Mouse (Mus musculus) kidney, embryonic 15.5 days (tissue): ENCODE measurements around the gene Atp6v1c2. TPM values are rescaled to one million over a fixed set of nuclear protein-coding genes. Genes with fewer than 3 reads are reported as not detected.

Experiments
- ATAC-seq: fragments of 200-750 bp; cut with Nextera tagmentation; replicated peaks from 2 replicates; pipeline ENCODE4 v1.8.0; 2017; ENCODE audit warnings: moderate TSS enrichment; ENCODE audit not compliant: low FRiP score
- H3K27ac ChIP-seq: fragments of 300-500 bp; sonication (generic); 2 replicates; pipeline ENCODE4 v1.5.1; 2015; ENCODE audit warnings: mild to moderate bottlenecking, inconsistent platforms
- H3K27me3 ChIP-seq: fragments of 300-500 bp; sonication (generic); 2 replicates; pipeline ENCODE4 v1.6.1; 2015; ENCODE audit warnings: inconsistent platforms
- H3K36me3 ChIP-seq: fragments of 300-500 bp; sonication (generic); 2 replicates; pipeline ENCODE4 v1.6.1; 2015; ENCODE audit warnings: inconsistent platforms
- H3K4me1 ChIP-seq: fragments of 300-500 bp; sonication (generic); 2 replicates; pipeline ENCODE4 v1.6.1; 2015; ENCODE audit warnings: inconsistent platforms
- H3K4me2 ChIP-seq: fragments of 300-500 bp; sonication (generic); 2 replicates; pipeline ENCODE4 v1.6.1; 2015; ENCODE audit warnings: moderate library complexity, mild to moderate bottlenecking, inconsistent platforms
- H3K4me3 ChIP-seq: fragments of 300-500 bp; sonication (generic); replicated peaks from 2 replicates; pipeline ENCODE4 v1.5.1; 2015; ENCODE audit warnings: mild to moderate bottlenecking, inconsistent platforms
- H3K9ac ChIP-seq: fragments of 300-500 bp; sonication (generic); 2 replicates; pipeline ENCODE4 v1.6.1; 2015; ENCODE audit warnings: mild to moderate bottlenecking, inconsistent platforms
- H3K9me3 ChIP-seq: fragments of 300-500 bp; sonication (generic); replicated peaks from 2 replicates; pipeline ENCODE4 v1.6.1; 2016; ENCODE audit warnings: inconsistent platforms
- WGBS: fragments of 180-500 bp; shearing (Covaris S2); methylation state at CpG from one replicate; pipeline ENCODE4 v1.1.7; 2015; ENCODE audit warnings: mixed read lengths; 5-methylcytosine and 5-hydroxymethylcytosine counted together
- polyA plus RNA-seq: library from polyadenylated mRNA; unstranded; fragments of >200 nt; fragmentation: Nextera tagmentation; extraction: Ambion mirVana; gene quantifications from 2 replicates; pipeline ENCODE4 v1.2.1, GENCODE M21; 2015

The Atp6v1c2 gene
- polyA plus RNA-seq, 1 experiment from 2014 or later = 2.7 TPM

DNA sequence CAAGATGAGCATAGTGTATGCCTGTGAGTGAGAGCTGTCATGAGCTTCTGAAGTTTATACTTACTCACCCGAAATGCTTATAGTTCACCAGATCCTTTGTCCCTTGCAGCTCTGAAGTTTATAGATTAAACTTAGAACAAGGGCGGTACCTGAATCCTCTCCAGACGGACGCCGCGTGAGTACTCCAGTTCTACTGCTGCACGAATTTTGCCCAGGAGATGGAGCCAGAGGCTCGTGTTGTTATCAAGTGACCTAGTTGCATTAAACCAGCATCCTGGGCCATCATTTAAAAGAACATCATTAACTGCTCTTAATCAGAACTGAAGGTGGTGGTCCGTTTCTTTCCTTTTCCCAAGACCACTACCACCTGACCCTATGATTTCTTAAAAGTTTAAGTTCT is 29.8 kb upstream of the Atp6v1c2 start:
- no peaks in the 10 kb centered on the region for H3K9me3 ChIP-seq
- peaks cover 91% of the 10 kb centered on the region for H3K36me3 ChIP-seq
- no peaks in the 10 kb centered on the region for H3K4me1 ChIP-seq
- H3K4me2 ChIP-seq = no peak overlapping the region
- H3K9ac ChIP-seq = no peak overlapping the region
- WGBS = 89% methylated on average over 9 of the region's 9 CpGs
- H3K27ac ChIP-seq = no peak overlapping the region
- no peak for ATAC-seq
- no peaks in the 10 kb centered on the region for H3K27me3 ChIP-seq
- no peak overlapping the region for H3K4me3 ChIP-seq

DNA sequence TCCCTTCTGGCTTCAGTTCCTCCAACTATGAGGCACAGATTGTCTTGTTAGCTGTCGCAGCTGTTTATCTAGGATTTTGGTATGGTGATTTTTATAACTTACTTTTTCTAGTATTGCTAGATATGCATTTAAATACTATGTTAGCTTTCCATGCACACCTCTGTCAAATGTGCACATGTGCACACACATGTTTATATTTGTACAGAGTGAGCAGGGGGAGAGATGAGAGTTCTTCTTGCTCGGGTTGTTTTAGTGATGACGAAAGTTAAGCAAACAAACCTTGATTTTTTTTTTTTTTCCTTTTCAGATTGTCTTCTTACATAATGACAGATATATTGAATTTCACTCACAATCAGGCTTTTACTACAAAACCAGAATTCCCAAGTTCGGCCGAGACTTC is 28.6 kb upstream of the Atp6v1c2 start:
- no peaks in the 10 kb centered on the region for H3K27me3 ChIP-seq
- H3K36me3 ChIP-seq = peaks cover 91% of the 10 kb centered on the region
- no peak overlapping the region for H3K4me2 ChIP-seq
- H3K4me1 ChIP-seq = no peaks in the 10 kb centered on the region
- WGBS = 92% methylated on average over 5 of the region's 5 CpGs
- H3K9ac ChIP-seq = no peak overlapping the region
- H3K9me3 ChIP-seq = no peaks in the 10 kb centered on the region
- no peak overlapping the region for H3K27ac ChIP-seq
- no peak overlapping the region for H3K4me3 ChIP-seq
- no peak for ATAC-seq

DNA sequence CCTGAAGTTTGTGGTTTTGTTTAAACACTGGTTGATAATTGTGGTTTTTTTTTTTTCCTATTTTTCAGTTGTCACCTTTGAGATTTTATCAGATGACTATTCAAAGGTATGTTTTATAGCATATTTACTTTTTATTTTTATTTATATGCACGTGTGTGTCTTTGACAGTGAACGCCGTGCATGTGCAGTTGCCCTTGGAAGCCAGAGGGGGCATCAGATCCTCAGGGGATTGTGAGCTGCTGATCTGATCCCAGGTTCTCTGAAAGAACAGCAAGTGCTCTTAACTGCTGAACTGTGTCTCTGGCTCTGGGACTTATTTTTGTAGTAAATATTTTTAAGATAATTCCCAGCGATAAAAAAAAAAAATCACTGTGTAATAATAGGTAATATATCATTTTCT is 27.7 kb upstream of the Atp6v1c2 start:
- Histone ChIP-seq H3K36me3 (peaks cover 90% of the 10 kb centered on the region), H3K9me3 (no peaks in the 10 kb centered on the region), H3K4me3 (no peak overlapping the region), H3K9ac (no peak overlapping the region), H3K27me3 (no peaks in the 10 kb centered on the region), H3K4me2 (no peak overlapping the region), H3K27ac (no peak overlapping the region), H3K4me1 (no peaks in the 10 kb centered on the region)
- 91% methylated on average over 4 of the region's 4 CpGs for WGBS
- no peak for ATAC-seq

DNA sequence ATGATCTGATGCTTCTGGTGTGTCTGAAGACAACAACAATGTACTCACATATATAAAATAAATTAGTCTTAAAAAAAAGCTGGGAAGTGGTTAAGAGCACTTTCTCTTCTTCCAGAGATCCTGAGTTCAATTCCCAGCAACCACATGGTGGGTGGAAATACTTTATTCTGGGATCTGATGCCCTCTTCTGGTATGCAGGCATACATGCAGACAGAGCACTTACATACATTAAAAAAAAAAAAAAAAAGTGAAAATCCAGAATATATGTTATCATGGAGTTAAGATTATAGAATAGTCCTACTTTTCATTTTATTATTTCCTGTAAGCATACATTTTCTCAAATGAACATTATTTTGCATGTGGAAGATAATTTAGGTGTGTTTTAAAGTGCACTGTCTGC is 20.9 kb upstream of the Atp6v1c2 start:
- Histone ChIP-seq H3K27ac (no peak overlapping the region), H3K4me2 (no peak overlapping the region), H3K36me3 (peaks cover 47% of the 10 kb centered on the region), H3K9me3 (no peaks in the 10 kb centered on the region), H3K9ac (no peak overlapping the region), H3K4me3 (no peak overlapping the region), H3K27me3 (no peaks in the 10 kb centered on the region), H3K4me1 (peaks cover 14% of the 10 kb centered on the region)
- no peak for ATAC-seq

DNA sequence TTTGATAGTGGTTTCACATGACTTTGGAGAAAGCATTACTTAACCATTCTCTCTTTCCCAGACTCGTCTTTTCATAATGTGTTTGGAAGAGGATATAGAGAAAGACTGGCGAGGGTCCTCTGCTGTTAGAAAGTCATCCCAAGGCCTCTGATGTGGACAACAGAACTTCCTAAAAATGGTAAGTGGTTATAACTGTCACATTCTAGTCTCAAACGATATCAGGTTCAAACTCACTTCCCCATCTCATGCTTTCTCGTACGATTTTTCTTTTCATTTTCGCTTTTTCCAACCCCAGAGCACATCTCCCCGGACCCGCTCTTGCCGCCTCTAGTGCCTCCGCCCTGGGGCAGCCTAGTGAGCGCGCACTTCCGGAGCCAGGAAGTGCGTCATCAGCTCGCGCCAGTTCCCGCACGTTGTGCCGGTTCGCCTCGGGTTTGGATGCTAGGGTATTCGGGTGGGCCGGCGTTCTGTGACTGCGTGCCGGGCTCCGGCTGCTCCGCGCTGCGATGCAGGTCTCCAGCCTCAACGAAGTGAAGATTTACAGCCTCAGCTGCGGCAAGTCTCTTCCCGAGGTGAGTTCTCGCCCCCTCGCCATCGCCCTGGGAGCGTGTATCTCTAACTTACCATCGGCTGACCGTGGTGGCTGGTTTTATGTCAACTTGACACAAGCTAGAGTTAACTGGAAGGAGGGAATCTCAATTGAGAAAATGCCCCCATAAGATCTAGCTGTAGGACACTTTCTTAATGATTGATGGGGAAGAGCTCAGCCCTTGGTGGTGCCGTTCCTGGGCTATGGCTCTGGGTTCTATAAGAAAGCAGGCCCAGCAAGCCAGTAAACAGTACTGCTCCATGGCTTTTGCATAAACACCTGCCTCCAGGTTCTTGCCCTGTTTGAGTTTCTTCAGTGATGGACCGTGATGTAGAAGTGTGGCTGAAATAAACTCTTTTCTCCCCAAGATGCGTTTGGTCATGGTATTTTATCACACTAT is 19.2 kb upstream of the Atp6v1c2 start, which contains the start of gene Nol10:
Gene Nol10, plus strand, starts transcription at position 411 of the 989 bp plus-strand sequence.
- no peaks in the 10 kb centered on the region for H3K9me3 ChIP-seq
- no peaks in the 10 kb centered on the region for H3K27me3 ChIP-seq
- ATAC-seq = peak; percentile 96
- H3K4me3 ChIP-seq = peak within 1 kb of the TSS; percentile 89
- peak within 1 kb of the TSS; percentile 76 for H3K4me2 ChIP-seq
- under 1% methylated on average over 42 of the region's 42 CpGs for WGBS
- H3K4me1 ChIP-seq = peaks cover 14% of the 10 kb centered on the region
- peaks cover 29% of the 10 kb centered on the region for H3K36me3 ChIP-seq
- H3K9ac ChIP-seq = peak within 1 kb of the TSS; percentile 69
- H3K27ac ChIP-seq = peak within 1 kb of the TSS; percentile 50

DNA sequence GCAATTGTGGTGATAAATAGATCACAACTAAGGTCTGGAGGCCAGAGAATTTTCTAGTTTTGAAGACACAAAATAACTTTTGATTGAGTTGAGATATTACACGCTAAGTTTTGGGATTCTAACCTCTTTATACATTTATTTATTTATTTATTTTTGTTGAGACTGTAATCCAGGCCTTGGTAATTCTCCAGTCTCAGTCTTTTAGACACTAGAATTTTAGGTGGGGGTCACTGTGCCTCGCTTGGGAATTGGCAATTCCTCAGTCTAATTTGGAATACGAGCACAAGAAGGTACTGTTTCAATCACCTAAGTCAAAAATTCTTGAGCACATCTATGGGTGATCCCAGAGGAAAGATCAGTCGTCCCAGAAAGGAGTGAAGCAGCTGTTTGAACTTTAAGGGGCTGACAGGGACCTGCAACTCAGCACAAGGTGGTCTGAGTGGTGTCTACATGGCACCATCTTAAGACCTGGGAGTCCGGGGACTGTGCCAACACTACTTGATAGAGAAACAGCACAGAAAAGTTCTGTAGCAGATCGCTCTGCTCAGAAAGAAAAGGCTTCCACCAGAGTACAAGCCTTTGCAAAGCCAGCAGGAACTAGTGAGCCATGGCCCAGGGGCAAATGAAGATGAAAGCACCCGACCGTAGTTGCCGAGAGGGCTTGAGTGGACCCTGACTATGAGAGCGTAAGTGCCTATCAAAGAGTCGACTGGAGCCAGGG is 18.3 kb upstream of the Atp6v1c2 start:
- 35% methylated on average over 11 of the region's 11 CpGs for WGBS

DNA sequence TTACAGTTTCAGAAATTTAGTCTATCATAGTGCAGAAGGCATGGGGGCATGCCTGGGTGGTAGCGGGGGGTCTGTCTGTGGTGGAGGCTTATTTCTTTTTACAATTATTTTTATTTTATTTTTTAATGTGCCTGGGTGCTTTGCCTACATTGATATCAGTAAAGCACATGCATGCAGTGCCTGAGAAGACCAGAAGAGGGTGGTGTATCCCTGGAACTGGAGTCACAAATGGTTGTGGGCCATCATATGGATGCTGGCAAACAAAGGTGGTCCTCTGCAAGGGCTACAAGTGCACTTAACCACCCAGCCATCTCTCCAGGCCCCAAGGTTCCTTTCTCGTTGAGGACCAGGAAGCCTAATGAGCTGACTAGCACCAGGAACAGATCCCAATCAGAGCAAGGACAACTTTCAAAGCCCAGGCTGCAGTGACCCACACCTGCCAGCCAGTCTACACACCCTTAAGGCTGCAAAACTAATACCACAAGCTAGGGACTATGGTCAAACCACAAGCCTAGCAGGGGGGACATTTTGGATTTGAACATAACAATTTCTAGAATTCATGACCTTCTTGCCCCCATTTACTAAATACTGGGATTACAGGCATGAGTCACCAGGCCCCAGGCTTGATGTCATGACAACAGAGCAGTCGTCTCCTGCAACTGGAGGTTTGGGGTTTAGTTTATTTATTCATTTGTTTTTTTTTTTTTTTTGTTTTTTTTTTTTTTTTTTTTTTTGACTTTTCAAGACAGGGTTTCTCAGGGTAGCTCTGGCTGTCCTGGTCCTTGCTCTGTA is 10.2 kb upstream of the Atp6v1c2 start:
- H3K27ac ChIP-seq = no peak overlapping the region
- H3K27me3 ChIP-seq = 0 out of 2 replicates have a peak, but pooled peaks cover 3% of the 10 kb centered on the region
- no peak overlapping the region for H3K4me2 ChIP-seq
- H3K4me1 ChIP-seq = no peaks in the 10 kb centered on the region
- no peaks in the 10 kb centered on the region for H3K36me3 ChIP-seq
- no peak overlapping the region for H3K4me3 ChIP-seq
- 76% methylated on average over 3 of the region's 3 CpGs for WGBS
- ATAC-seq = no peak
- no peak overlapping the region for H3K9ac ChIP-seq
- no peaks in the 10 kb centered on the region for H3K9me3 ChIP-seq

More for the DNA sequence above, 18.3 kb upstream of the Atp6v1c2 start:
- Histone ChIP-seq H3K9ac (peak overlapping the region; percentile 69), H3K4me3 (peak overlapping the region; percentile 89), H3K4me1 (peaks cover 14% of the 10 kb centered on the region), H3K27me3 (no peaks in the 10 kb centered on the region), H3K4me2 (peak overlapping the region; percentile 76), H3K9me3 (no peaks in the 10 kb centered on the region), H3K36me3 (peaks cover 22% of the 10 kb centered on the region), H3K27ac (no peak overlapping the region)
- peak; percentile 73 for ATAC-seq

DNA sequence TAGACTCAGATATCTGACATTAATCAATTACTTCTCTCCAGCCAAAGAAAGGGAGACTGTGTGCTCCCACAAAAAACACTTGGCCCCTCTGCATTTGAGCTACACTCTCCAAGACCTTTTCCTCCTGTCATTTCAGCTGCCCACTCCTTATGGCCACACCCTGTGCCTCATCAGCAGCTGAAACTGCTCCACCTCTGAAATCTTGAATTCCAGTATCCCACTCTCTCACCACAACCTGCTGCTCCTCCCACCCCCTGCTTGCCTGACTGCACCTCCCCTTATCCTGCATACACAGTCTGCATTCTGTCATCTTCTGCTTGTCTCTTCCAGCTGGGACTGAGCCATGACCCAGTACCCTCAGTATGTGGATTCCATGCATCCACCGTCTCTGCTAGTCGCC is 9.2 kb upstream of the Atp6v1c2 start:
- no peak for ATAC-seq
- Histone ChIP-seq H3K36me3 (no peaks in the 10 kb centered on the region), H3K4me1 (no peaks in the 10 kb centered on the region), H3K9ac (no peak overlapping the region), H3K27ac (no peak overlapping the region), H3K4me3 (no peak overlapping the region), H3K9me3 (no peaks in the 10 kb centered on the region), H3K4me2 (no peak overlapping the region), H3K27me3 (0 out of 2 replicates have a peak, but pooled peaks cover 3% of the 10 kb centered on the region)
- WGBS = 65% methylated on average over 2 of the region's 2 CpGs

DNA sequence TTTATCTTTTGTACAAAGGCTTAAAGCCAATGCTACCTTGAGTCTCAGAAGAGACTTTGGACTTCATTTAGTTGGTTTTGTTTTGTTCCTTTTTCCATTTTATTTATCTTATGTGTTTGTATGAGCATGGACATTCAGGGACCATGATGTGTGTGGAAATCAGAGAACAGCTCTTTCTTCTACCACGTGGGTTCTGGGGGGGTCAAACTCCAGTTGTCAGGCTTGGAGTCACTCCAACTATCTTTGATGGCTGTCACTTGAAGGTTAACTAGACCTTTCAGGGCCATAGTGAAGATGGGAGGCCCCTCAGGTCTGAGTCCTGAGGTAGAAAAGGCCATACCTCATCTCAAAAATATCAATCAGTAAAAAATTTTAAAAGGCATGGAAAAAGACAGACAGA is 4.3 kb upstream of the Atp6v1c2 start:
- Histone ChIP-seq H3K27me3 (peaks cover 3% of the 10 kb centered on the region; the same call in 1 of the 2 replicates), H3K9ac (no peak overlapping the region), H3K9me3 (no peaks in the 10 kb centered on the region), H3K4me3 (no peak overlapping the region), H3K4me1 (no peaks in the 10 kb centered on the region), H3K27ac (no peak overlapping the region), H3K4me2 (no peak overlapping the region), H3K36me3 (no peaks in the 10 kb centered on the region)
- 26% methylated on average over 1 of the region's 1 CpGs for WGBS
- ATAC-seq = no peak

DNA sequence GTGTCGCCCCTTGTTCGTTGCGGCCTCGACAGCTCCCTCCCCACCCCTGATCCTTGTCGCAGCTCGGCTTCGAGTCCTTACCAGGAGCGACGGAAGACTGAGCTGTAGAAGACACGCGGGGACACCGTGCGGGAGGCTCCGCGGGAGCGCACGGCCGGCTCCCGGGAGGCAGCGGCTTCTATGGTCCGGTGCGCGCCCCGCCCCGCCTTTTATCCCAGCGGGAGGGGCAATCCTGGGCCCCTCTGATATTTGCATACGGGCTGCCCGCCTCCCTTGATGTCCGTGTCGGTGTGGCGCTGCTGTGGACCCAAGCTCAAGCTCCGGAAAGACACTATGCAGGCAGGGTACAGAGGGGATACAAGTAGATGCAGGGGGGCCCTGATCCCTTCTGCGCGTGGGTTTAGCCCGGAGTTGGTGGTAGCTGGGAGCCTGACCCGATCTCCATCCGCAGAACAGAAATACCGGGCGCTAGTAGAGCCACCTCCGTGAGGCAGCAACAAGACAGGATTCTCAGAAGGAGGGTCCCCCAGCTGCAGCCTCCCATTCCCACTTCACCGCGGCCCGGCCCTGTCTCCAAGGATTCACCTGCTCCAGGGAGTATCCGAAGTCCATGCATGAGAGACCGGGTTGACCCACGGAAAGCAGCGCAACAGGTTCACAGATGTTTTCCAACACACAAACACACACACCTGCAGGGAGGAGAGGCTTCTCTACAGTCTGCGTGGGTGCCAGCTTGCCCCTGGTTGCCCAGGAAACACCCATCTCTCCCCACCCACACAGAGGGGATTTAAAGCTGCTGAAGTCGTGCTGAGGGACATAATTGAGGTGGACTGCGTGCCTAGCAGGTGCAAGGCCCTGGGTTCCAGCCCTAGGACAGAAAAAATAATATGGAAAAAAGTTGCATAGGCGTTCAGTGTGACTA is 4.3 kb downstream of the Atp6v1c2 start:
- H3K27me3 ChIP-seq = peaks cover 45% of the 10 kb centered on the region
- peak overlapping the region; percentile 42 for H3K9ac ChIP-seq
- H3K9me3 ChIP-seq = no peaks in the 10 kb centered on the region
- peak overlapping the region; percentile 47 for H3K4me3 ChIP-seq
- H3K27ac ChIP-seq = no peak overlapping the region
- WGBS = 3% methylated on average over 51 of the region's 51 CpGs
- H3K36me3 ChIP-seq = no peaks in the 10 kb centered on the region
- peak; percentile 70 for ATAC-seq
- H3K4me1 ChIP-seq = peaks cover 11% of the 10 kb centered on the region
- peak overlapping the region; percentile 85 for H3K4me2 ChIP-seq

DNA sequence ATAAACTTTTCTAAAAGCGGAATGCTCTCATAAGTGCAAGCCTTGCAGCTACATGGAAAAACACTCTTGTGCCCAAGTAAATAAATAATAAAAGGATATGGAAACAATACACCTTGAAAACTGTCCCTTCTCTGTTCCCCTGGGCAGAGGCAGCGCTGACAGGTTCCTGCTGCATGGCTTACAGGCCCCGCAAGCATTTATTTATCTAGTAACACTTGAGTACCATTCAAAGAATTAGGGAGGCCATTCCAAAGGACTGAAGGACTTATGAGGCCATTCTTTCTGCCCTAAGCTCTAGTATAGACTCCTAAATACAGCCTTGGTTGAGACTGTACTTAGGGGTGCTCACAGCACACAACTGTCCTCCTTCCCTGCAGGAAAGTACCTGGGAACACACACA is 10.7 kb downstream of the Atp6v1c2 start:
- H3K36me3 ChIP-seq = no peaks in the 10 kb centered on the region
- ATAC-seq = no peak
- no peaks in the 10 kb centered on the region for H3K9me3 ChIP-seq
- 65% methylated on average over 3 of the region's 3 CpGs for WGBS
- peaks cover 11% of the 10 kb centered on the region for H3K27me3 ChIP-seq
- H3K4me2 ChIP-seq = no peak overlapping the region
- H3K27ac ChIP-seq = no peak overlapping the region
- no peak overlapping the region for H3K9ac ChIP-seq
- H3K4me1 ChIP-seq = peaks cover 5% of the 10 kb centered on the region; the same call in 1 of the 2 replicates
- H3K4me3 ChIP-seq = no peak overlapping the region
